Mouse (Mus musculus) embryonic facial prominence, embryonic 15.5 days (tissue): ENCODE data around the gene Rps15. TPM values are rescaled to one million over a fixed set of nuclear protein-coding genes. Genes with fewer than 3 reads are reported as not detected.

Experiments
- ATAC-seq: fragments of 200-750 bp; cut with Nextera tagmentation; 2 replicates; pipeline ENCODE4 v1.8.0; 2017; ENCODE audit warnings: low read depth, moderate TSS enrichment; ENCODE audit not compliant: insufficient number of reproducible peaks, low FRiP score, low TSS enrichment
- H3K27ac ChIP-seq: fragments of 300-500 bp; sonication (generic); replicated peaks from 2 replicates; pipeline ENCODE4 v1.5.1; 2015; ENCODE audit warnings: mild to moderate bottlenecking, inconsistent platforms
- H3K27me3 ChIP-seq: fragments of 300-500 bp; sonication (generic); 2 replicates; pipeline ENCODE4 v1.6.1; 2015; ENCODE audit warnings: inconsistent platforms
- H3K36me3 ChIP-seq: fragments of 300-500 bp; sonication (generic); 2 replicates; pipeline ENCODE4 v1.6.1; 2015; ENCODE audit warnings: mild to moderate bottlenecking, inconsistent platforms
- H3K4me1 ChIP-seq: fragments of 300-500 bp; sonication (generic); 2 replicates; pipeline ENCODE4 v1.6.1; 2015; ENCODE audit warnings: inconsistent platforms
- H3K4me2 ChIP-seq: fragments of 300-500 bp; sonication (generic); replicated peaks from 2 replicates; pipeline ENCODE4 v1.6.1; 2015; ENCODE audit warnings: mild to moderate bottlenecking, inconsistent platforms
- H3K4me3 ChIP-seq: fragments of 300-500 bp; sonication (generic); replicated peaks from 2 replicates; pipeline ENCODE4 v1.5.1; 2015; ENCODE audit warnings: mild to moderate bottlenecking, inconsistent platforms
- H3K9ac ChIP-seq: fragments of 300-500 bp; sonication (generic); 2 replicates; pipeline ENCODE4 v1.6.1; 2015; ENCODE audit warnings: inconsistent platforms
- H3K9me3 ChIP-seq: fragments of 300-500 bp; sonication (generic); replicated peaks from 2 replicates; pipeline ENCODE4 v1.6.1; 2016; ENCODE audit warnings: inconsistent platforms
- WGBS: fragments of 180-500 bp; shearing (Covaris S2); methylation state at CpG from one replicate; pipeline ENCODE4 v1.1.7; 2015; 5-methylcytosine and 5-hydroxymethylcytosine counted together
- polyA plus RNA-seq: library from polyadenylated mRNA; unstranded; fragments of >200 nt; fragmentation: Nextera tagmentation; extraction: Ambion mirVana; gene quantifications from 2 replicates; pipeline ENCODE4 v1.2.1, GENCODE M21; 2015

Rps15 gene
- polyA plus RNA-seq, 1 experiment from 2014 or later = 969 TPM

DNA sequence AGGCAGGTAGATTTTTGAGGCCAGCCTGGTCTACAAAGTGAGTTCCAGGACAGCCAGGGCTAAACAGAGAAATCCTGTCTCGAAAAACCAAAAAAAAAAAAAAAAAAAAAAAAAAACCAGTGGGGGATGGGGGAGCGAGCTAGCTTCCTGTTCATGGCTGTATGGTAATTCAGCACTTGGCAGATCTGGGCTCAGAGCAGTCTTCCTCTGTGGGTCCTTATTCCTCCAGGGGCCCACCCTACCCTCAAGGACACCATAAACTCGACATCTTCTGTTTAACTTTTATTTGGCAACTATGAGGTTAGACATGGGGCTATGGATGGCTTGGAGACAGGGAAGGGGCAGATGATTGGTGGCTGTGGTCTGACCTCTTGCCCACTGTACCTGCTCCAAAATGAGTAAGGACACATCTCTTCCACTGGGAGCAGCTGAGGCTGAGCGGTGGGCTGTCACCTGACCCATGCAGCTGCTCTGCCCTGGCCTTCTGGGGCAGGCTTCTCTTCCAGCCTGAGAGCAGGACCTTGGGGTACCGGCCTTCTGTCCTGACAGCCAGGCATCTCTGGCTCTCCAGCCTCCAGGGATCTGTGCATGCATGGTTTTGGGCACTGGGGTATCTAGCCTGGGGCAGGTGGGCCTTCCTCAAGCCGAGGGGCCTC is 28.9 kb downstream of the Rps15 start:
- 78% methylated on average over 6 of the region's 6 CpGs for whole genome bisulfite sequencing

DNA sequence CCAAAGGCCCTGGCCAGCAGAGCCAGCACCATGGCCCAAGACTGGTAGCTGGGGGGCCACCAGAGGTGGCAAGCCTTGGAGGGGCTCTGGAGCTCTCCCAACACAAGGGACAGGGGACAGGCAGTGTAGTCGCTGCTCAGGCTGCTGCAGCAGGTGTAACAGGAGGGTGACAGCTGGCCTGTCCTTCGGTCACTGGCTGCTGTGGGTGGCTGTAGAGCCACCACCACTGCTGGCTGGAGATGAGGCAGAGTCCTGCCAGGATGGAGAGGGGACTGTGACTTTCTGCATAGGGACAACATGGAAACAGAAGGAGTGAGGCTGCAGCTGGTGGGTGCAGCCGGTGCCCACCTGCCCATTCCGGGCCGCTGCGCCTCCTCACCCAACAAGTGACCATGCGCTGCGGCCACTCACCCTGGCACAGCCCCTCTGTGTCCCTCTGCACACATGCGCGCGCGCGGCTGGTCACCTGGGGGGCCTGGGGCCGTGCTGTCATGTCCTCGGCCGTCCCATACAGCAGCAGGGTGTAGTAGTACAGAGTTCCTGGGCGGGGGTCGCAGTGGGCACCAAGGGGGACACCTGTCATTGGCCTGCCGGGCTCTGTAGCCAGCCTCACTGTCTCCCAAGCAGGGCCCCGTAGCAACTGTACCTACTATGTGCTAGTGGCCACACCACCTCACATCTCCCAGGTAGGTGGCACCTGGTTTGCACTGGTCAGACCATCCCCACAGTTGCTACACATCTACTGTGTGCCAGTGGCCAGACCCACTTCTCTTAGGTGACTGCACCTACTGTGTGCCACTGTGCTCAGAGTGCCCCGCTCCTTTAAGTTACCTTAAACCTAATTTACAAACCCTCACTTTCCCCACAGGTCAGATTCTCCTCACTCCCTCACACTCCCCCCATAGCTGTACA is 29.7 kb downstream of the Rps15 start:
- Histone ChIP-seq H3K27me3 (peaks cover 8% of the 10 kb centered on the region), H3K9me3 (no peaks in the 10 kb centered on the region), H3K27ac (no peak overlapping the region), H3K4me3 (peak overlapping the region; percentile 62; the same call in 1 of the 2 replicates), H3K36me3 (peaks cover 18% of the 10 kb centered on the region; the same call in 1 of the 2 replicates), H3K9ac (no peak overlapping the region), H3K4me1 (peaks cover 50% of the 10 kb centered on the region), H3K4me2 (peak overlapping the region; percentile 100)
- WGBS = 88% methylated on average over 21 of the region's 21 CpGs
- ATAC-seq = no peak

More for the DNA sequence above, 28.9 kb downstream of the Rps15 start:
- peaks cover 18% of the 10 kb centered on the region; the same call in 1 of the 2 replicates for H3K36me3 ChIP-seq
- H3K27ac ChIP-seq = no peak overlapping the region
- no peaks in the 10 kb centered on the region for H3K9me3 ChIP-seq
- no peak overlapping the region for H3K4me3 ChIP-seq
- H3K9ac ChIP-seq = no peak overlapping the region
- H3K4me1 ChIP-seq = peaks cover 57% of the 10 kb centered on the region
- peaks cover 16% of the 10 kb centered on the region for H3K27me3 ChIP-seq
- no peak for ATAC-seq
- no peak overlapping the region for H3K4me2 ChIP-seq

DNA sequence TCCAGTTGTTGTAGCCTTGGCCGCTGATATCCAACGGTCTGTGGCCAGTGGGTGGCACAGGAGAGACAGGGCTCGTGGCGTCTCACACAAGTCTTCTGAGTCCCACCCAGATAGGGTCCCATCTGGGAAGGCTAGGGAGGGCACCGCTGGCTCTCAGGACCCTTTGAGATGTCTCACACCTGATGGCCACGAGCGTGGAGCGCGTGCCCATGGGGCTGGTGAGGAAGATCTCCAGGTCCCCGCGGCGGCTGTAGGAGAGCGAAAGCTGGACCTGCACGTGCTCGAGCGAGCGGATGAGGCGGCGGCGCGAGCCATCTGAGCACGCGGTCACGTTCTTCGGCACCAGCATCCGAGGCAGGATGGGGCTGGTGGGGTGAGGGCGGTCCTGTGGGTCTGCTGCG is 30.6 kb downstream of the Rps15 start:
- H3K4me2 ChIP-seq = peak overlapping the region; percentile 100
- peaks cover 12% of the 10 kb centered on the region; the same call in 1 of the 2 replicates for H3K36me3 ChIP-seq
- H3K27me3 ChIP-seq = no peaks in the 10 kb centered on the region
- H3K4me3 ChIP-seq = peak overlapping the region; percentile 62
- H3K9me3 ChIP-seq = no peaks in the 10 kb centered on the region
- 3% methylated on average over 28 of the region's 28 CpGs for WGBS
- H3K27ac ChIP-seq = no peak overlapping the region
- H3K4me1 ChIP-seq = peaks cover 47% of the 10 kb centered on the region
- peak overlapping the region; percentile 37 for H3K9ac ChIP-seq
- ATAC-seq = no peak

DNA sequence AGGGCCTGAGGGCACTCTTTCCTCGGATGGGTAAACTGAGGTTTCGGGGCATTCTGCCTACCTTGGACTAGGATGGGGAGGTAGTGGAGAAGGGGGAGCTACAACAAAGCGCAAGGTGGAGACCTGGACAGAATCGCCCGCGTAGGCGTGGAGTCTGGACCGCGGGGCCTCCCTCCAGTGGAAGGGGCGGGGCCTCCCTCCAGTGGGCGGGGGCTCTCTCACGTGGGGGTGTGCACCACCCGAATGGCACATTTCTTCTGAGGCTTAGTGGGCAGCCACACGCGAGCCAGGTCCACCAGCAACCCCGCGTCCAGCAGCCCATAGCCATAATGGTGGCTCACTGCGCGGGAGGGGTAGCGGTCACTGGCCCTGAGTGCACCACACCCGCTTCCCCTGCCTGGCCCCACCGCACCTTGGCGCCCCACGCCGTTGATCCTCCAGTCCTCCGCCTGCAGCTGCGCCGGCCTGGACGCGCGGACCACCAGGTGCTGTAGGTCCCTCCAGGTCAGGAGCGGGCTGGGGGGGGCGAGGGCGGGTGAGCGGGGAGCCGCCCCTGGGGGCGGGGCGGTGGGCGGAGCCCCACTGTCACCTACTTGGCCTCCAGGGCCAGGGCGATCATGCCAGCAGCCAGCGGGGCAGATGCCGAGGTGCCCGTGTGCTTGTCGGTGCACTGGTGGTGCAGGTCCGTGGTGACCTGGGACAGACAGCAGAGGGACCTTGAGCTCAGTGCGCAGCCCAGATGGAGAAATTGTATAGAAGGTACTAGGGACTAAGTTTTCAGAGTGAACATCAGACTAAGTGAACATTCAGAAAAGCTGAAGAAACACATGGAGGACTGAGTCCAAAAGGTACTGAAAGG is 31.2 kb downstream of the Rps15 start:
- Histone ChIP-seq H3K9ac (peak overlapping the region; percentile 37), H3K4me3 (peak overlapping the region; percentile 62), H3K27ac (no peak overlapping the region), H3K9me3 (no peaks in the 10 kb centered on the region), H3K36me3 (peaks cover 7% of the 10 kb centered on the region; the same call in 1 of the 2 replicates), H3K27me3 (no peaks in the 10 kb centered on the region), H3K4me1 (peaks cover 46% of the 10 kb centered on the region), H3K4me2 (peak overlapping the region; percentile 100)
- ATAC-seq = peak; percentile 24
- WGBS = 2% methylated on average over 46 of the region's 46 CpGs

DNA sequence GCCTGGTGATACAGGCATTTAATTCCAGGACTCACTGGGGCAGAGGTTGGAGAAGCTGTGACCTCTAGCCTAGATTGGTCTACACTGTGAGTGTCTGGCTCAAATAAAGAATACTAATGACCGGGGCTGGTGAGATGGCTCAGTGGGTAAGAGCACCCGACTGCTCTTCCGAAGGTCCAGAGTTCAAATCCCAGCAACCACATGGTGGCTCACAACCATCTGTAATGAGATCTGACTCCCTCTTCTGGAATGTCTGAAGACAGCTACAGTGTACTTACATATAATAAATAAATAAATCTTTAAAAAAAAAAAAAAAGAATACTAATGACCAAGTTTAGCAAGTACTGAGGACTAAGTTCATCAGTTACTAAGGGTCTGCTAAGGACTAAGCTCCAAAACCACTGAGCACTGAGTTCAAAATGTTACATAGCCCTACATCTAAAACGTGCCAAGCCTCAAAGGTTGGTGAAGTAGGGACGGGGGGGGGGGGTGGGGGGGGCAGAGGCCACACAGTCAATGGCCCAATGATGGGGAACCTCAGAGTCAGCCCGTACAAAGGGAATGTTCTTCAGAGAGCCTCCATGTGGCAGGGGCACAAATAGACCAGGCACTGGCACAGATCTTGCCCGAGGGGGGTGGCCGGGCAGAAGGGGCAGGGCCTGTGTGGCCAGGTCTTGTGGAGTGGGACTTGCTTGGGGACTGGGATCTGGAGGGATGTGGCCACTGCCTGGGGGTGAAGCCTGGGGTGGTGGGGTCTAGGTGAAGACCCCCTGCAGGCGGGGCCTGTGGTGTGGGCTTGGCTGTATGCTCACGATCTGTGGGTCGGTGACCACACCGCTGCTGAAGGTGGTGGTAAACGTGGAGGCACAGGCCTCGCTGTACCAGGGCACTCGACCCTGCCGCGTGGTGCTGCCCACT is 32.1 kb downstream of the Rps15 start:
- no peak for ATAC-seq
- Histone ChIP-seq H3K4me2 (no peak overlapping the region; the same call in 1 of the 2 replicates), H3K9ac (no peak overlapping the region), H3K9me3 (no peaks in the 10 kb centered on the region), H3K4me1 (peaks cover 41% of the 10 kb centered on the region), H3K4me3 (peak overlapping the region; percentile 62), H3K36me3 (no peaks in the 10 kb centered on the region), H3K27me3 (no peaks in the 10 kb centered on the region), H3K27ac (no peak overlapping the region)
- WGBS = 77% methylated on average over 17 of the region's 17 CpGs

DNA sequence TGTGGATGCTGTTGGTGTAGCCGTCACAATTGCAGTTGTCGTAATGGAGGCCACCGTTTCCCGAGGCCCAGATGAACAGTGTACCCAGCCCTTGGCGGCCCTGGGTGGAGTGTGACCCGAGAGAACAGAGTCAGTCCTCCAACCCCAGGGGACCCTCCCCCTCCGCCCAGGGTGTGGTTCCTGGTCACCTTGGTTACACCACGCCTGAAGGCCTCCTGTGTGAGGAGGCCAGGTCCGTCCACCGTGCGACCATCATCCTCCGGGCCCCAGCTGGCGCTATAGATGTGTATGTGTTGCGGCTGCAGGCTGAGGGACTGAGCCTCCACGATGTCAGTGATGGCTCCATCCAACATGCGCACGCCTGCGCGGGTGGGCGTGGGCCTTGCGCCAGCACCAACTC is 32.8 kb downstream of the Rps15 start:
- Histone ChIP-seq H3K4me1 (peaks cover 42% of the 10 kb centered on the region), H3K9me3 (no peaks in the 10 kb centered on the region), H3K9ac (no peak overlapping the region), H3K4me3 (no peak overlapping the region), H3K4me2 (no peak overlapping the region), H3K27ac (no peak overlapping the region), H3K27me3 (no peaks in the 10 kb centered on the region), H3K36me3 (no peaks in the 10 kb centered on the region)
- WGBS = 85% methylated on average over 21 of the region's 21 CpGs
- ATAC-seq = no peak

DNA sequence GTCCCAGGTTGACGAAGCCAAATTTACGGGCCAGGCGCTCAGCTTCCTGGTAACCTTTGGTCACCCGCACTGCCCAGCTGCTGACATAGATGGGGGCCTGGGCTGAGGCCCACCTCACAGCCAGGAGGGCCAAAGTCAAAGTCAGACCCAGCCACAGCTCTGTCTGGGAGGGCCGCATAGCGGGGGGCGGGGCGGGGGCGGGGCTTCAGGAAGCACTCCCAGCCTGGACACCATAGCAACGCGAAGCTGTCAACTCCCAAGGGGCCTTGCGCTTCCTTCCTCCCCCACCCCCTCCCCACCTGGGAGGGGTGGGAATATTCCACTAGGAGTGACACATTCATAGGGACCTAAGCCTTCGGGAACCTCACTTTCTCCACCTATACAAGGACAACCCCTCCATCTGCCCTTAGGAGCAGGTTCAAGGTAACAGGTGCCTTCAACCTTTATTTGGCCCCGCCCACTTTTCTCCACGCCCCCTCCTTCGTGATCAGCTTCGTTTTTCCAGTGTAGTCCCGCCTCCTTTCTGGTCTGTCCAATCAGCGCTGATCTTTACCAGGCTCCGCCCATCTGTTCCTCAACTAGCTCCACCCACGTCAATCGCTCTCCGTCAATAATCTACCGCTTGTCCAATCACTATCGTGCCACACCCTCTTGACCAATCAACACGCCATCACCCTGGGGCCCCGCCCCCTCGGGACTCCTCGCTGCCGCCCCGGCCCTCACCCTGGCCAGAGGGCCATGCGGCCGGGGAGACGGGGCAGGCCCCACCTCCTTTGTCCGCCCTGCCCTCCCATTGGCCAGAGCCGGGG is 37.2 kb downstream of the Rps15 start, which contains the start of the genes Pcsk4 and Reep6:
Gene Pcsk4, minus strand, starts transcription at position 226 of the 809 bp plus-strand sequence.
Gene Reep6, plus strand, starts transcription at position 681 of the 809 bp plus-strand sequence.
- Histone ChIP-seq H3K9ac (peak within 1 kb of the TSS; percentile 26; the same call in 1 of the 2 replicates), H3K27me3 (0 out of 2 replicates have a peak, but pooled peaks cover 3% of the 10 kb centered on the region), H3K27ac (no peak within 1 kb of the TSS), H3K9me3 (no peaks in the 10 kb centered on the region), H3K4me1 (peaks cover 33% of the 10 kb centered on the region), H3K4me3 (peak within 1 kb of the TSS; percentile 48), H3K36me3 (no peaks in the 10 kb centered on the region), H3K4me2 (peak within 1 kb of the TSS; percentile 93)
- ATAC-seq = peak; percentile 91
- WGBS = 5% methylated on average over 36 of the region's 36 CpGs

DNA sequence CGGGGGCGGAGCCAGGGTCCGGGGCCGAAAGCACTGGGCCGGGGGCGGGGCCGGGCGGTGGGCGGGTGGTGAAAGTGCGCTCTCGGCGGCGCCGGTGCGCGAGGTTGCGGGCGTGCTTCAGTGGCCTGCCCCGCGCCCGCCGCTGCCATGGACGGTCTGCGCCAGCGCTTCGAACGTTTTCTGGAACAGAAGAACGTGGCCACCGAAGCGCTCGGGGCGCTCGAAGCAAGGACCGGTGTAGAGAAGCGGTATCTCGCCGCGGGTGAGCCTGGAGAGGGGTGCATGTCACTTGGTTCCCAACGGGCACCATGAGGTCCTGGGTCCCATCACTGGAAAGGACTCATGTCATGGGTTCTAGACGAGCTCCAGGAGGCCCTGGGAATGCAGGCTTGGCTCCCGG is 37.8 kb downstream of the Rps15 start:
- H3K27me3 ChIP-seq = 0 out of 2 replicates have a peak, but pooled peaks cover 3% of the 10 kb centered on the region
- H3K27ac ChIP-seq = no peak overlapping the region
- 0 out of 2 replicates have a peak, but pooled peaks have one; percentile 2 for ATAC-seq
- H3K9ac ChIP-seq = peak overlapping the region; percentile 26; the same call in 1 of the 2 replicates
- H3K4me3 ChIP-seq = peak overlapping the region; percentile 48
- peak overlapping the region; percentile 93 for H3K4me2 ChIP-seq
- H3K4me1 ChIP-seq = peaks cover 33% of the 10 kb centered on the region
- 2% methylated on average over 41 of the region's 41 CpGs for WGBS
- H3K36me3 ChIP-seq = no peaks in the 10 kb centered on the region
- no peaks in the 10 kb centered on the region for H3K9me3 ChIP-seq

DNA sequence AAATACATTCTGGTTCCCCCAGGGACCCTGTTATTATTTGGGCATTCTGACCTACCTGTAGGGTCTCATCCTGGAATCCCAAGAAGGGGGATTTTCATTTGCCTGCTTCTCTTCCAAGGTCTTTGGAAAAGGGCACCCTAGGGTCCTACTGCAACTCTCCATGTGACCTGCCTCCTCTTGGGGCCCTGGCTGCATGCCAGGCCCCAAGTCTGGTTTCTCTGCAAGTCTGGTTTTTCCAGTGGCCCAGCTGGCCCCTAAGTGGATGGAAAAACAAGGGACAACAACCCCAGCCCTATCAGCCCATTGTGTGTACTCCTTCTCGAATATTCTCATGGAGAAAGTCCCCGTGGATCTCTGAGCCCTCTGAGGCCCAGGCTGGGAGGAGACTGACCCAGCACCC is 38.6 kb downstream of the Rps15 start:
- H3K9me3 ChIP-seq = no peaks in the 10 kb centered on the region
- H3K36me3 ChIP-seq = no peaks in the 10 kb centered on the region
- no peak overlapping the region for H3K27ac ChIP-seq
- no peak for ATAC-seq
- H3K9ac ChIP-seq = no peak overlapping the region
- H3K4me3 ChIP-seq = peak overlapping the region; percentile 48; the same call in 1 of the 2 replicates
- 0 out of 2 replicates have a peak, but pooled peaks cover 3% of the 10 kb centered on the region for H3K27me3 ChIP-seq
- peaks cover 33% of the 10 kb centered on the region for H3K4me1 ChIP-seq
- H3K4me2 ChIP-seq = peak overlapping the region; percentile 93; the same call in 1 of the 2 replicates
- 68% methylated on average over 2 of the region's 2 CpGs for WGBS
